Mouse (Mus musculus) heart, embryonic 16.5 days (tissue): Measurements from ENCODE around the gene Kif2c. TPM values are rescaled to one million over a fixed set of nuclear protein-coding genes. Genes with fewer than 3 reads are reported as not detected.

ENCODE experiments used
- ATAC-seq: fragments of 200-750 bp; cut with Nextera tagmentation; replicated peaks from 2 replicates; pipeline ENCODE4 v1.8.0; 2017; ENCODE audit warnings: moderate number of reproducible peaks; ENCODE audit not compliant: insufficient read depth, low FRiP score; ENCODE audit errors: extremely low read depth
- H3K27ac ChIP-seq: fragments of 300-500 bp; sonication (generic); 2 replicates; pipeline ENCODE4 v1.5.1; 2014; ENCODE audit warnings: mild to moderate bottlenecking, low read length, control low read depth, moderate library complexity
- H3K27me3 ChIP-seq: fragments of 300-500 bp; sonication (generic); 2 replicates; pipeline ENCODE4 v1.6.1; 2014; ENCODE audit warnings: low read length, mixed read lengths; ENCODE audit not compliant: control insufficient read depth, insufficient read depth
- H3K36me3 ChIP-seq: fragments of 300-500 bp; sonication (generic); 2 replicates; pipeline ENCODE4 v1.6.1; 2014; ENCODE audit not compliant: control insufficient read depth, insufficient read depth
- H3K4me1 ChIP-seq: fragments of 300-500 bp; sonication (generic); 2 replicates; pipeline ENCODE4 v1.6.1; 2014; ENCODE audit warnings: low read length, mixed read lengths; ENCODE audit not compliant: control insufficient read depth, insufficient read depth
- H3K4me2 ChIP-seq: fragments of 300-500 bp; sonication (generic); 2 replicates; pipeline ENCODE4 v1.6.1; 2014; ENCODE audit warnings: low read depth, mild to moderate bottlenecking, control low read depth, low read length
- H3K4me3 ChIP-seq: fragments of 300-500 bp; sonication (generic); 2 replicates; pipeline ENCODE4 v1.5.1; 2014; ENCODE audit warnings: mild to moderate bottlenecking, control low read depth, low read length
- H3K9ac ChIP-seq: fragments of 300-500 bp; sonication (generic); 2 replicates; pipeline ENCODE4 v1.6.1; 2014; ENCODE audit warnings: low read length, control low read depth
- H3K9me3 ChIP-seq: fragments of 300-500 bp; sonication (generic); replicated peaks from 2 replicates; pipeline ENCODE4 v1.6.1; 2016; ENCODE audit warnings: low read length; ENCODE audit not compliant: control insufficient read depth
- WGBS: fragments of 180-500 bp; shearing (Covaris S2); extraction: QIAGEN DNeasy Blood & Tissue Kit; methylation state at CpG from one replicate; pipeline ENCODE4 v1.1.7; 2014; 5-methylcytosine and 5-hydroxymethylcytosine counted together
- polyA plus RNA-seq: library from polyadenylated mRNA; unstranded; fragments of >200 nt; fragmentation: Nextera tagmentation; extraction: Ambion mirVana; gene quantifications from 2 replicates; pipeline ENCODE4 v1.2.1, GENCODE M21; 2015

Gene Kif2c
- polyA plus RNA-seq, 1 experiment from 2014 or later, result 36.5 TPM

GRCm38 (mm10) chr4:117146176-117146575, 36.3 kb downstream of the Kif2c start:
- Histone ChIP-seq H3K27ac (no peak overlapping the region), H3K4me2 (no peak overlapping the region), H3K4me3 (no peak overlapping the region), H3K9me3 (no peaks in the 10 kb centered on the region), H3K9ac (no peak overlapping the region), H3K4me1 (no peaks in the 10 kb centered on the region), H3K36me3 (peaks cover 15% of the 10 kb centered on the region), H3K27me3 (no peaks in the 10 kb centered on the region)
- 32% methylated on average over 15 of the region's 15 CpGs for WGBS
- ATAC-seq, result no peak

- H3K9ac ChIP-seq, result no peak overlapping the region
- no peak overlapping the region for H3K27ac ChIP-seq
- no peaks in the 10 kb centered on the region for H3K27me3 ChIP-seq
- peaks cover 5% of the 10 kb centered on the region for H3K36me3 ChIP-seq
- H3K4me2 ChIP-seq, result no peak overlapping the region
- H3K4me3 ChIP-seq, result no peak overlapping the region
- WGBS, result 90% methylated on average over 13 of the region's 13 CpGs
- no peaks in the 10 kb centered on the region for H3K4me1 ChIP-seq
- no peak for ATAC-seq
- H3K9me3 ChIP-seq, result no peaks in the 10 kb centered on the region
Observed at GRCm38 (mm10) chr4:117145248-117145647, 37.2 kb downstream of the Kif2c start.

GRCm38 (mm10) chr4:117143023-117143422, 39.4 kb downstream of the Kif2c start:
- 43% methylated on average over 7 of the region's 7 CpGs for WGBS
- no peaks in the 10 kb centered on the region for H3K4me1 ChIP-seq
- H3K27ac ChIP-seq, result no peak overlapping the region
- no peaks in the 10 kb centered on the region for H3K27me3 ChIP-seq
- H3K4me2 ChIP-seq, result no peak overlapping the region
- H3K9me3 ChIP-seq, result no peaks in the 10 kb centered on the region
- no peaks in the 10 kb centered on the region for H3K36me3 ChIP-seq
- no peak overlapping the region; the same call in 1 of the 2 replicates for H3K9ac ChIP-seq
- H3K4me3 ChIP-seq, result no peak overlapping the region
- no peak for ATAC-seq

GRCm38 (mm10) chr4:117140613-117141012, 41.8 kb downstream of the Kif2c start:
- H3K36me3 ChIP-seq, result no peaks in the 10 kb centered on the region
- H3K4me1 ChIP-seq, result no peaks in the 10 kb centered on the region
- H3K27me3 ChIP-seq, result no peaks in the 10 kb centered on the region
- no peak overlapping the region for H3K4me3 ChIP-seq
- 38% methylated on average over 4 of the region's 4 CpGs for WGBS
- H3K9ac ChIP-seq, result no peak overlapping the region
- ATAC-seq, result no peak
- no peak overlapping the region for H3K4me2 ChIP-seq
- no peak overlapping the region for H3K27ac ChIP-seq
- H3K9me3 ChIP-seq, result no peaks in the 10 kb centered on the region

GRCm38 (mm10) chr4:117139217-117139612, 43.2 kb downstream of the Kif2c start:
- 4% methylated on average over 2 of the region's 2 CpGs for WGBS
- ATAC-seq, result no peak
- H3K36me3 ChIP-seq, result no peaks in the 10 kb centered on the region
- no peaks in the 10 kb centered on the region for H3K9me3 ChIP-seq
- H3K27me3 ChIP-seq, result no peaks in the 10 kb centered on the region
- H3K4me3 ChIP-seq, result no peak overlapping the region
- H3K9ac ChIP-seq, result no peak overlapping the region
- peaks cover 2% of the 10 kb centered on the region for H3K4me1 ChIP-seq
- H3K27ac ChIP-seq, result no peak overlapping the region
- no peak overlapping the region for H3K4me2 ChIP-seq

GRCm38 (mm10) chr4:117138295-117139216, 43.9 kb downstream of the Kif2c start:
- no peaks in the 10 kb centered on the region for H3K27me3 ChIP-seq
- no peak overlapping the region for H3K4me3 ChIP-seq
- H3K9ac ChIP-seq, result no peak overlapping the region
- no peak overlapping the region for H3K4me2 ChIP-seq
- WGBS, result 66% methylated on average over 16 of the region's 17 CpGs
- peaks cover 4% of the 10 kb centered on the region for H3K4me1 ChIP-seq
- H3K9me3 ChIP-seq, result no peaks in the 10 kb centered on the region
- no peaks in the 10 kb centered on the region for H3K36me3 ChIP-seq
- H3K27ac ChIP-seq, result no peak overlapping the region
- ATAC-seq, result no peak

- no peak overlapping the region for H3K4me2 ChIP-seq
- peaks cover 15% of the 10 kb centered on the region for H3K27me3 ChIP-seq
- 28% methylated on average over 8 of the region's 8 CpGs for WGBS
- no peak overlapping the region for H3K9ac ChIP-seq
- H3K27ac ChIP-seq, result no peak overlapping the region
- H3K4me1 ChIP-seq, result peaks cover 4% of the 10 kb centered on the region
- no peak for ATAC-seq
- H3K9me3 ChIP-seq, result no peaks in the 10 kb centered on the region
- H3K4me3 ChIP-seq, result no peak overlapping the region
- no peaks in the 10 kb centered on the region for H3K36me3 ChIP-seq
Observed at GRCm38 (mm10) chr4:117136034-117136433, 46.4 kb downstream of the Kif2c start.

- WGBS, result 18% methylated on average over 2 of the region's 2 CpGs
- no peaks in the 10 kb centered on the region for H3K9me3 ChIP-seq
- no peak overlapping the region for H3K27ac ChIP-seq
- peaks cover 4% of the 10 kb centered on the region for H3K4me1 ChIP-seq
- H3K36me3 ChIP-seq, result no peaks in the 10 kb centered on the region
- ATAC-seq, result no peak
- no peak overlapping the region; the same call in none of the 2 replicates for H3K9ac ChIP-seq
- H3K4me2 ChIP-seq, result no peak overlapping the region
- H3K4me3 ChIP-seq, result no peak overlapping the region
- peaks cover 15% of the 10 kb centered on the region for H3K27me3 ChIP-seq
Observed at GRCm38 (mm10) chr4:117134601-117134995, 47.8 kb downstream of the Kif2c start.

- Histone ChIP-seq H3K9me3 (no peaks in the 10 kb centered on the region), H3K27me3 (peaks cover 15% of the 10 kb centered on the region), H3K27ac (no peak within 1 kb of the TSS), H3K4me2 (peak within 1 kb of the TSS; percentile 94), H3K9ac (peak within 1 kb of the TSS; percentile 83), H3K4me1 (peaks cover 4% of the 10 kb centered on the region), H3K36me3 (no peaks in the 10 kb centered on the region), H3K4me3 (peak within 1 kb of the TSS; percentile 81)
- 2% methylated on average over 42 of the region's 48 CpGs for WGBS
- ATAC-seq, result peak; percentile 90
Observed at GRCm38 (mm10) chr4:117133817-117134600, 48.4 kb downstream of the Kif2c start, which contains the start of gene Plk3. Plk3 (minus strand) TSS chr4:117133963.
